Mouse (Mus musculus): ENCODE results near the gene Apaf1.

Apaf1 gene

DNA sequence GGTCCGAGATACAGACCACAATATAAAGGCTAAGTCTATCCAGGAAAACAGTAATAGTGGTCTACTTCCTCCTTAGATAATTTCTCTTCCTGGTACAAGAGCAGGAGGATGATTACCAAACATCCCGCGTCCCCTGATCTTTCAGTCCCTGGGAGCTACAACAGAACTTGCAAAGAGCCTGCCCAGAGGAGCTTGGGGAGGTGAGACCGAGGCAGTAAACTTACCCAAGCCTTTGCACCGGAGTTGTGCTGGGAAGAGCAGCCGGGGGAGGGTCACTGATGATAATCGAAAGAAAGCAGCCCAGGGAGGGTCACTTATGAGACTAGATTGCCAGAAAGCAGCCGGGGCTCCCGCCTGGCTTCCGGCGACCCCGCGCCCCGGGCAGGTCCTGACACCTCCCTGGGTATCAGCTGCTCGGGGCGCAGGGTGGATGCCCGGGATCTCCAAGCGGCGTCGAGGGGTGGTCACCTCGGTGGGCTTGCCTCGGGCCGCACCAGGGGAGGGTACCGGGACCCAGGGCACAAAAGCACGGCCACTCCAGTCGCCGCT lies 537 bp downstream of the Apaf1 start:
- DNase-seq (ENCODE audit: low spot score): peak; percentile 39

DNA sequence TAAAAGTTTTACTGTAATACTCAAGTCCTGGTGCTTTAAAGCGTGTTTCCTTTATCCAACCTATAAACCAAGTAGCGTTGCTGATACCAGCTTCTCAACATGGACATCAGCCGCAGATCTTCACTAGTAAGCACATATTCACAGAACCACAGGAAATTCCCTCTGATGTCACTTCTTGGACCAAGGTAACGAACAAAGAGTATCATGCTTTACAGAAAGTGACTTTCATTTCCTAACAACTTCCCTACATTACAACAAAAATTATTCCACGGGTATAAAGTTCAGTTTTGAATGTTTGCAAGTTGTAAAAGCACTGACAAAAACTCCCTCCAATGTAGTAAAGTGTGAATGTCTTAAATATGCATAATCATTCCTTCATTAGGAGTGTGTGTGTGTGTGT lies 2.0 kb downstream of the Apaf1 start:
- peak; percentile 16 for DNase-seq (ENCODE audit: low spot score)

DNA sequence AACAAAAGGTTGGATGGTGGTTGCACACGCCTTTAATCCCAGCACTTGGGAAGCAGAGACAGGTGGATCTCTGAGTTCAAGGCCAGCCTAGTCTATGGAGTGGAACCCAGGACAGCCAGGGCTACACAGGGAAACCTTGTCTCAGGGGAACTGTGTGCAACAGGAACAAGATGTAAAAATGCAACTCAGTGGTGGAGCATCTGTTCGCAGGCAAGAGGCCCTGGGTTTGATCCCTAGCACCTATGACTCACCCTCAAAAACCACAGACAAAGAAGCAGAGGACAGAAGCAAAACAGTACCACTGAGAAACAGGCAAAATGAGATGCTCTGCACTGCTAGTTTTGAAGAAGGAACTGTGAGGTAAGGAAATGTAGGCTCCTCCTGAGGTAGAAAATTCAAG lies 5.9 kb downstream of the Apaf1 start:
- no peak for DNase-seq (ENCODE audit: low spot score)

DNA sequence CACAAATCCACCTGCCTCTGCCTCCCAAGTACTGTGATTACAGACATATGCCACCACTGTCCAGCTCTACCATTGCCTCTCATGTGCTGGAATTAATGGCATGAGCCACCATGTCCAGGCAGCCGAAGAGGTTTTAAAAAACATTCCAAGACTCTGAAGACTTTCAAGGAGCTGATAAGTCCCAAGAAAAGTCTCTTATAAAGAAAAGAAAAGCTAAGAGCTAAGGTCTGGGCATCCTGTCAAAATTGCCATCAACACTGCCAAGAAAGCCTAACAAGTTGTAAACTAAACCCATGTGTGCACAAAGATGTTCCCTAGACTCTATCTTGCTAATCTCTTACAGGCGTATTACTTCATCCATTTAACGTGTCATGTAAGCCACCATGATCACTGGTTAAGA lies 9.2 kb downstream of the Apaf1 start:
- DNase-seq (ENCODE audit: low spot score): no peak

DNA sequence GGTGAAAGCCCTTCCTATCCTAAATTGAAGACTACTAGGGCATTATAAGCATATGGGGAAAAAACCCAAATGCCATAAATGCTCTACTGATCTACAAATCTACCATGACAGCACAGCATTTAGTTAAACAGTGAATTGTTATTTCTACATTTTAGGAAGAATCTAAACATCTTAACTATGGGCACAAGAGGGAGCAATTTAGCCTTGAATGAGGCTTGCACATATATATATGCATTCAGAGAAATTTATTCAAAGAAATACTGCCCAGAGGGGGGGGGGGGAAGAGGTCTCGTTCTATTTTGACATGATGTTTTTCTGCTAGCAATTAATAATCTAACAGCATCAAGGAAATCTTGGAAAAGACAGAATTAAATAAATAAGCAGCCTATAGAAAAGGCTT lies 10.8 kb downstream of the Apaf1 start:
- DNase-seq (ENCODE audit: low spot score): peak; percentile 13

DNA sequence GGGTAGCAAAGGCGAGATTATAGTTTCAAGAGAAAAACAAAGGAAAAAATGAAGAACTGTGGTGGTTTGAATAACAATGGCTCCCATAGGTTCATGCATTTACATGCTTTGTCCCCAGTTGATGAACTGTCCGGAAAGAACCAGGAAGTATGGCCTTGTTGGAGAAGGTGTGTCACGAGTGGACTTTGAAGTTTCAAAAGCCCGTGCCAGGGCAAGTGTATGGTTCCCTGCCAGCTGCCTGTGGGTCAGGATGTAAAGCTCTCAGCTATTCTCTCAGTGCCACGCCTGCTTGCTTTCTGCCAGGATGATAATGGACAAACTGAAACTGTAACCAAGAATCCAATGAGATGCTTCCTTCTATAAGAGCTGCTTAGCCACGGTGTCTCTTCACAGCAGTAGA lies 20.2 kb downstream of the Apaf1 start:
- DNase-seq (ENCODE audit: low spot score): no peak

DNA sequence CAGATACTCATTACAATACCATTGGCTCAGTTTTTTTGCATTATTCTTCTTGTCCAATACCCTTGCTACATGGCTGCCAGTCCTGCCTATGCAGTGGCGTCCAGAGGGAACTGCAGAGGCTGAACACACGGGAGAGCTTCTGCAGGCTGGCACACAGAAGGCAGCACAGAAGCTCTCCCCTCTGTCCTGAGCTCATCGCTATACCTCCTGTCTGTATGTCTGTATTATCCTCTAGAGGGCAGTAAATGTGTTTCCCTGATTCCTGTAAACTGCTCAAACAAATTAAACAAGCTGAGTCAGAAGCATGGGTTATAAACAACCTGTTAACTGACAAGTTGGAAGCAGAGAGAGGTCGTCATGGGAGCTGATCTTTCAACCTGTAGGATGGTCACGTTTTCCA lies 21.8 kb downstream of the Apaf1 start:
- no peak for DNase-seq (ENCODE audit: low spot score)

DNA sequence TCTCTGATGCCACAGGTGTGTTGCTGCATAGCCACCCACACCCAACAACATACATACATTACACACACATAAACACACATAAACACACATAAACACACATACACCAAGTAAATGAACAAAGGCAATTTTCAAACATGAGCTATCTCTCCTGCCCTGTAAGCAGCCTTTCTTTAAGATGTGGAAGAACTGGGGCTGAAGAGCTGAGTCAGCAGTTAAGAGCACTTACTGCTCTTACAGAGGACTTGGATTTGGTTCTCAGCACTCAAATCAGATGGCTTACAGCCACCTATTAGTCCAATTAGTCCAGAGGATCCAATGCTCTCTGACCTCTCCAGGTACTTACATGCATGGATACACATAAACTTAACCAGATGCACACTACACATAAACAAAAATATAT lies 29.8 kb downstream of the Apaf1 start:
- DNase-seq (ENCODE audit: low spot score): no peak

DNA sequence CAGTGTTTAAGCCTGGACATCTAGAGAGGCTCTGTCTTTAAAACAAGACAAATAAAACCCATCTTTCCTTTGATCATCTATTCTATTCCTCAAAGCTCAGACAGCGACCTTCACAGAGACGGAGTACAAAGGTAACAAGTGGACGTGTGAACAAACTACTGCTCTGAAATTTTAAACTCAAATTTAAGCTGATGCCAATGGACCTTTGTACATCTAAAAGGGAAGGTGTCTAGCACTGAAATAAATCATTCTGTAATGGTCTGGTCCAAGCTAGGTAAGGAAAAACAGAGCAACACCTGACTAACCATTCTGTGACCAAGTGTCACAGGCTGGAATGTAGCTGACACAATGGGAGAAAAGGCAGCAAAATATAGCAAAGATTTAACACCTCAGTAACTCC lies 31.4 kb downstream of the Apaf1 start:
- no peak for DNase-seq (ENCODE audit: low spot score)

DNA sequence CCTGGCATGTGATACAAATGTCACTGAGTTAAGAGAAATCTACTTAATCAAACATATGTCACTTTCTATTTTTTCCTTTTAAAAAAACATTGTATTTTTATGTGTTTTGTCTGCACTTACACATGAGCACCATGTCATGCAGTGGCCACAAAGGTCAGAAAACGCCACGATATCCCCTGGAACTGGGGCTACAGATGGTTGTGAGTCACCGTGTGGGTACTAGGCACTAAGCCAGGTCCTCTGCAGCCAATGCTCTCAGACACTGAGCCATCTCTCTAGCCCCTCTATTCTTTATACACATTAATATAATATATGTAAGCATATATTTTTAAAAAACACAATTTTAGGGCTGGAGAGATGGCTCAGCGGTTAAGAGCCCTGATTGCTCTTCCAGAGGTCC lies 32.9 kb downstream of the Apaf1 start:
- no peak for DNase-seq (ENCODE audit: low spot score)

DNA sequence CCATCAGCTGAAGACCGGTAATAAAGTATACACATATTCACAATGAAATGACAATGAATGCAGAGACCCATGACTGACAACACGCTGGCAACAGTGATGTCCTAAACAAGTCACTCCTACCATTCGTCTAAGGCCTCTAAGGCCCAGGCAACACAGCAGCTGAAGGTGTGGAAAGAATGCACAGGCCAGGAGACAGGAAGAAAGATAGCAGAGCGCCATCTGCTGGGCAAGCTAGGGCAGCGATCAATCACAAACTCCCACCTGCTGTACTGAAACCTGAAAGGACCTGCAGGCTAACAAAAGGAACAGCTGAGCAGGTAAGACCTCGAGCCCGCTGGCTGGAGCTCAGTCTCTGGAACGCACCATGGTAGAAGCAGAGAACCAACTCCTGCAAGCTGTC lies 48.6 kb downstream of the Apaf1 start:
- peak; percentile 56 for DNase-seq (ENCODE audit: low spot score)

DNA sequence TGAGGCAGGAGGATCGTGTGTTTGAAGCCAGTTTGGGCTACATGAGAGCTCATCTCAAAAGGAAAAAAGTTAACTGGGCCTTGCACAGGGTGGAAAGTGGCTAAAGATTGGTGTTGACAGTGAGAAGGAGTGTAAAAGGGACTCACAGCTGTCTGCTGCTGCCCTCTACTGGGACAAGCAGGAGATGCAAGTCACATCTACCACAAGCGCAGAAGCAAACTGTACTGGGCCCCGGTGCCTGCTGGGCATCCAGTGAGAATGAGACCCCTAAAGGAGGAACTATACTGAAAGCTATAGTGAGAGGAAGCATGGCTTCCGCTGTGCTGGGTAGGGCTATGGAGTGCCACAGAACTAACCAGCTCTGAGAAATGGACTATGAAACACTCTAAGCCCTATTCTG lies 50.2 kb downstream of the Apaf1 start:
- DNase-seq (ENCODE audit: low spot score): peak; percentile 52

DNA sequence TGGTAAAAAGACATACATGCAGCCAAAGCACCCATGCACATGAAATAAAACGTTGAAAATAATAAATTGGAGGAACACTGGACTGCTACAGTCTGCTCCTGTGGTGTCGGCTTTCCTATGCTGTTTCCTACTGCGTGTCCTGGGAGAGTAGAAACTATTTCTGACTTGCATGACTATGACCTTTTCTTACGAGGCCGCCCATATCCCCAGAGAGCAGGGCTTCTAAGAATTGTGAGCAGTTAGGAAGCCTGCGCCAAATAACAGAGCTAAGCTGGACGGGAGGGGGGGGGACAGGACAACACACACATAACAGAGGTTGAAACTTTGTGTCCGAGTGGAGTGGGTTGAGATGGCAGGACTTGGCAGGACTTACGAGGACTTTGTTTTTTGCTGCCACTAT lies 51.4 kb downstream of the Apaf1 start:
- DNase-seq (ENCODE audit: low spot score): no peak

DNA sequence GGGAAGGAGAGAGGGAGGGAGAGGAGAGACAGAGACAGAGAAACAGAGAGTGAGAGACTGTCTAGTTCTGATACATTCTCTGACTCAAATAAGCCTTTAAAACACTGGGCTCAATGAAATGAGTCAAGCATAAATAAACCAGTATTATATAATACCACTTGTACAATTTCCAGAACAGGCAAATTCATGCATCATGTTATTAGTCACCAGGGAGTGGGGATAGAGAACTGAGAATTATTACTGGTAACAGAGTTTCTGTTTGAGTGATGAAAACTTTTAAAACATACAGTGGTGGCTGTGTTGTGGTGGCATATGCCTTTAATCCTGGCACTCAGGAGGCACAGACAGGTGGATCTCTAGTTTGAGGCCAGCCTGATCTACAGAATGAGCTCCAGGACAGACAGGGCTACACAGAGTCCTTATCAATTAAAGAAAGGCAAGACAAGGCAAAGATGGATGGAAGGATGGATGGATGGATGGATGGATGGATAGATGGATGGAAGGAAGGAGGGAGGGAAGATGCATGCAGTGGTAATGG lies 53.5 kb downstream of the Apaf1 start:
- no peak for DNase-seq (ENCODE audit: low spot score)

DNA sequence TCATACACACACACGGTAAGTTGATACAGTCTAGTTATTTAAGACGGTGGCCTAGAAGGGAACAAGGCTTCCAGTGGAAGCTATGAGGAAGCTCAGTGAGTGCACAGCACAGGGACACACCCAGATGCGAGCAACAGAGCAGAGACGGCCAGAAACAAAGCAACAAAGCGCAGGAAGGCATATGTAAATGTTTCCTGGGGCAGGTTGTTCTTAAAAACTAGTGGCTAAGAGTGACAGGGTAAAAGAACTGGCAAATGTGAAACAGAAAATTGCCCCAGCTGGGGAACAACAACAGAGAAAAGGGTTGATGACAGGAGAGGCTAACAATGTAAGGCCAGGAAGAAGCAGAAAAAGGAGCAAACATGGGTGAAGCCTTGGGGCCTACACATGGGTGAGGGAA lies 54.6 kb downstream of the Apaf1 start:
- no peak for DNase-seq (ENCODE audit: low spot score)

DNA sequence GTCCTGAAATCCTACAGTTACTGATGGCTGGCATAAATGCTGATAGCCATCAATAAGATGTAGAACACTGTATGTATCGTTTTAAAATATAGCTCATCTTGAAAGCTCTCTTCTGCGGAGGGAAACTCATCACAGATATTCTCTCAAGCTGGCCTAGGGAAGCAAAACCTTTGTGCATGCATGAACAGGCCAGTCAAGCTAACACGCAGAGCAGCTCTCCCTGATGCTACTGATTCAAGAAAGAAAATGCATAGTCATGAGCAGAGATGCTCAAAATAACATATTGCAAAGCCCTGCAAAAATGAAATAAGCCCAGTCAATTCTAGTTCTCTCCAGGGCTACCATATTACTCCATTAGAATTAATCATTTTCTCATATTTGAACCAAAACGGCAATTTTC lies 55.1 kb downstream of the Apaf1 start:
- no peak for DNase-seq (ENCODE audit: low spot score)

DNA sequence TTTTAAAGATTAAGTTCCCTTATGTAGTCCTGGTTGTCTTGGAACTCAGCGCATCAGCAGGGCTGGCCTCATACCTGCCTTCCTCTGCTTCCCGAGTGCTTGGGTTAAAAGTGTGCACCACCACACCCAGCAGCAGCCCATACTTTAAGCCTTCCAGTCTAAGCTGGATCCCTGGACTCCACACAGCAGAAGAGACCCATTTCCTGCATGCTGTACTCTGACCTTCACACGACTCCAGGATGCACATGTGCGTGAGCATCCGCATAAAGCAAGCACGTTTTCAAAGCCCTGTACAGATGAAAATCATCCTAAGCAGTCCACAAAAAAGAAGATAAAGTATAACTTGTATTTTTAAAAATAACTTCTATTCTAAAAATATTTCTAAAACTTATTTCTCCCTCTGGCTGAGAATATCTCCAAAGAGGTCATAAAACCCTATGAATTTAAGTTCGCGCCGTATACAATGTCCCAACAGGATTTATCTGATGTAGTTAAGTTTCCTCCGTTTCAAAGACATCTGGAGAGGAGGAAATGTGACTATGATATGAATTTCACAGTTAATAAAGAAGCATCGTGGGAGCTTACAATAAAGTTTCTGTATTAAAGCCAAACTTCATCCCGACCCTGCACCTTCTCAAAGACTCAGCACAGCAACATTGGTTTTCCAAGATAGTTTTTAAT lies 76.6 kb downstream of the Apaf1 start:
- DNase-seq (ENCODE audit: low spot score): no peak

DNA sequence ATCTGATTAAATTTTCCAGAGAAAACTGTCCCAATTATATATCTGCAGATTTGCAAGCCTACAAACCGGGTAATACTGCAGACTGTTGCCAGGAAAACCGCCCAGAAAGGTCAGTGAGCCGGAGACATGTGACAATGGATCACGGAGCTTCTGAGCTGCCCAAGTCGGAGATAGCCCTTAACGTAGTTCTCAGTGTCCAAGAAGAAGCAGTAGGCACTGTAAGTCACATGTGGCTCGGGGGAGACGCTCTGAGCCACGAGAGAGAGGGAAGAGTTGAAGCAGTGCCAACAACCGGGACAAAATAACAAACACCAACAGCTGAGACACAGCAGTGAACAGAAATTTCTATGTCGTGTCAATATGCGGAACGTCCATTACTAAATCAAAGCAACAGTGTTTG lies 81.1 kb downstream of the Apaf1 start:
- no peak for DNase-seq (ENCODE audit: low spot score)

DNA sequence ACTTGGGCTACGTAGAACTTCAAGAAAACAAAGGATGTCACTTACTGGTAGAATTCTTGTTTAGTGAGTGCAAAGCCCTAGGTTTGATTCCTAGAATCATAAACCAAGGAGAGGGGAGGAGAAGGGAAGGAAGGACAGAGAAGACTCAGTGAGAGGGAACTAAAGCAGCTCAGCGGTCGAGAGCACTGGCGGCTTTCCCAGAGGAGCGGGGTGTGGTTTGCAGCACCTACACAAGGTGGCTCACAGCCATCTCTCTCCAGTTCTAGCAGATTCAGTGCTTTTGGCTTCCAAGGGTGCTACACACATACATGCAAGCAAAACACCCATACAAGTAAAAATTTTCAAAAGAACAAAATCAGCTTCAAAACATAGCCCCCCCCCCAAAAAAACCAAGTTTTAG lies 82.7 kb downstream of the Apaf1 start:
- DNase-seq (ENCODE audit: low spot score): no peak

DNA sequence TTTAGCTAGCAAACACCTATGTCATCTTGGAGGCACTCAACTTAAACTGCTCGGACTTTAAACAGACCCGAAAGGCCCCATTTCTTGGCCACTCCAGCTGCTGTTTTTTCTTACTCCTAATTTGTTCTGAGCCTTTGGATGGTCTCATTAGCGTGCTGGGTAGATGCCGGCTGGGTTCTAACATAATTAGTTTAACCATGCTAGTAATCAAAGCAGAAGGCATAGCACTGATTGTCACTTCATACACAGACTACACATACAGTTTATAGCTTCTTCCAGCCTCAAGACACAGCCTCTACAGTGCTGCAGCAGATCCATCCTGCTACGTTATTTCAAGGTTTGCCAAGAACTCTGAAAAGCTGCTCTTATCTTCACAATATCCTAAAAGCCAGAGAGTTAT lies 88.7 kb downstream of the Apaf1 start:
- no peak for DNase-seq (ENCODE audit: low spot score)

DNA sequence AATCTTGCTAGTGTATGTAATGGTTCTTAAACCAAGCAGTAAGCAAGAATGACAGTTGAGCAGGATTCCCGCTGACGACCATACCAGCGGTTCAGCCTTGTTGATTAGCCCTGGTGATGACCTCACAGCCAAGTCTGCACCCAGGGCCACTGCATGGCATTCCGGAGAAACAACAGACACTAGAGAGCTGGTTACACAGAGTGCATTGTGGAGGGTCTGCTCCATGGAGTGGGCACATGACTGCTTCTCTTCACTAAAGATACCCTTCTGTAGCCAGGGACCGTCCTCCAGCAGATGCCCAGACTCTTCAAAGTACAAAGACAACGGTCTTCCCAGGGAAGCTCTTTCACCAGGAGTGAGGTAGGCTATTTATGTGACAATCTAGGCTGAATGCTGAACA lies 90.3 kb downstream of the Apaf1 start:
- no peak for DNase-seq (ENCODE audit: low spot score)

DNA sequence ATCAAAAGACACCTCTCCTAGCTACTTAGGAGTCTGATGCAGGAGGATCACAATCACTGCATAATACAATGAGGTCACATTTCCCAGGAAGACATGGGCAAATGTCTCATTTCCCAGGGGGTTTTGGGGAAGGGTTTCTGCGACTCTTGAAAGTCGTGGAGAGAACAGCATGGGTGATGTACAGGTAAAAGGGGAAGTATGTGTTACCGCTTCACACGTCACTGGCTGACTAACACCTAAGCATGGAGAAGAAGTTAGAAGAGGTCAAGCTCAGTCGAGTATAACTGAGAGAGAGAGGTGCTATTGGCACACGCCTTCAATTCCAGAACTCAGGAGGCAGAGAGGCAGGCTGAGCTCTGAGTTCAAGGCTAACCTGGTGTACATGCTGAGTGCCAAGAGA lies 92.2 kb downstream of the Apaf1 start:
- DNase-seq (ENCODE audit: low spot score): no peak

DNA sequence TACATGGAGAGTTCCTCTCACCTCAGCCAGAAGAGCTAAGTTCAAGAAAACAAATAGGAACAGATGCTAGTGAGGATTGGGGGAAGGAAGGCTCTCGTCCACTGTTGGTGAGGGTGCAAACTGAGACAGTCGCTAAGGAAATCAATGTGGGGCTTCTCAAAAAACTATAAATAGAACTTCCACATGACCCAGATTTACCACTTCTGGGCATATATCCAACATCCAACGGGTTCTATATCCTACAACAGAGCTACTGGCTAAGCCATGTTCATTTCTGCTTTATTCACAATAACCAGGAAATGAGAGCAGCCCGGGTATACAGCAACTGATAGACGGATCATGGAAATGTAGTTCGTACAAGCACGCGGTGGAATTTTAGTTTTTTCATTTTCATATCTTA lies 99.5 kb downstream of the Apaf1 start:
- no peak for DNase-seq (ENCODE audit: low spot score)

DNA sequence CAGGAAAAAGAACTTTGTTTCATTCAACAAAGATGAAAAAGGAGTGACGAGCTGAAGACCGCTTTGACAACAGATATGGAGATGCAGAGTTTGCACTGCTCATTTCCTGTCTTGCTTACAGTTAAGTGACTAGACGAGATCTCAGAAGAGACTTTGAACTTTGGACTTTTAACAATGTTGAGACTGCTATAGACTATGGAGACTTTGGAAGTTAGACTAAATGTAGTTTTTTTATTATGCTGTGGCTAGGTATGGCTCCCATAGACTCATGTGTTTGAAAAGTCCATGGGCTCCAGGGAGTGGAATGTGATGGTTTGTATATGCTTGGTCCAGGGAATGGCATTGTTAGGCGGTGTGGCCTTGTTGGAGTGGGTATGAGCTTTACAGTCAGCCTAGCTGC lies 100.8 kb downstream of the Apaf1 start:
- no peak for DNase-seq (ENCODE audit: low spot score)

All from c-Kit-positive CD71-positive TER-119-positive erythroid progenitor cells, embryonic 14.5 days (primary cell).